Mouse (Mus musculus): ENCODE results near the gene Vav2. TPM values are rescaled to one million over a fixed set of nuclear protein-coding genes. Genes with fewer than 3 reads are reported as not detected.
A peak's percentile ranks its signal among the peaks of the same experiment; 100 is the strongest.

Vav2 gene
- total RNA-seq, 2 experiments from 2014 or later = 5.9 to 11.0 TPM

DNA sequence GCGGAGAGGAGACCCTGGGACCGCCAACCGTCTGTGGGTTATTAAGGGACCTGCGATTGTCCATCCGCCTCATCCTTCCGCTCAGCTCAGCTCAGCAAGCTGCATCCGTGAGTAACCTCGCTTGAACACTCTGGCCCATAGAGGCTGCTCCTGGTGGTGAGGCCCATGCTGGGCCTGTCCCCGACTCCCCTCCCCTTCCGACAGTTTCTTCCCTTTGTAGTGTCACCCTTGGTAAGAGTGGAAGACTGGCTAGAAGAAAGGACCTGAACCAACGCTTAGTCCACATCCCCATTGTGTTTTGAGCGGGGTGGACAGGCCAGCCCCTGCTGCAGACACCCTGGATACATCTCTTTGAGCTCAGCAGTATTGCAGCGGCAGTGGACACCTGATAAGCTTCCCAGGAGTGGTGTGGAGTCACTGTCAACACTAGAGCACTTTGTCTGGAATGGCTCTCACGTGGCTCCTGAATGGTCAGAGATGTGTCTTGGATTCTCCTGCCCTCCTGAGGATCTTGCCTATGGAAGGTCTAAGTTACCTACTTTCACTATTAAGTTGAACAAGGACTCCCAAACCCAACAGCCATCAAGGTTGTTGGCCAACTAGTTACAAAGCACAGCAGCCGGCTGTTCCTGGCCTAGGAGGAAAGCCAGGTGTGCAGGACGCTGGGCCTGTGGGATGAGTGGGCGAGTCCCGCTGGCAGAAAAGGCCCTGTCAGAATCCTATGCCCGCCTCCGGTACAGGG is 16.0 kb upstream of the Vav2 start:
- no peak for ATAC-seq (ENCODE audit: poor library complexity, severe bottlenecking)

GRCm38 (mm10) chr2:27441767-27442707 is 15.2 kb upstream of the Vav2 start, which contains the start of gene Brd3os:
TSS of gene Brd3os (plus strand) at chr2:27442324.
- ATAC-seq (ENCODE audit: poor library complexity, severe bottlenecking) = peak; percentile 97

- peak; percentile 74 for ATAC-seq (ENCODE audit: poor library complexity, severe bottlenecking)
Observed at GRCm38 (mm10) chr2:27438281-27438680, 11.4 kb upstream of the Vav2 start.

- no peak for ATAC-seq (ENCODE audit: poor library complexity, severe bottlenecking)
Observed at GRCm38 (mm10) chr2:27437876-27438275, 11.0 kb upstream of the Vav2 start.

- no peak for ATAC-seq (ENCODE audit: poor library complexity, severe bottlenecking)
Observed at GRCm38 (mm10) chr2:27432599-27432998, 5.8 kb upstream of the Vav2 start.

GRCm38 (mm10) chr2:27430621-27431020 is 3.8 kb upstream of the Vav2 start:
- no peak for ATAC-seq (ENCODE audit: poor library complexity, severe bottlenecking)

GRCm38 (mm10) chr2:27428071-27428470 is 1.2 kb upstream of the Vav2 start:
- peak; percentile 41; the same call in 1 of the 2 replicates for ATAC-seq (ENCODE audit: poor library complexity, severe bottlenecking)

- no peak for ATAC-seq (ENCODE audit: poor library complexity, severe bottlenecking)
Observed at GRCm38 (mm10) chr2:27426406-27426854, 403 bp downstream of the Vav2 start.

DNA sequence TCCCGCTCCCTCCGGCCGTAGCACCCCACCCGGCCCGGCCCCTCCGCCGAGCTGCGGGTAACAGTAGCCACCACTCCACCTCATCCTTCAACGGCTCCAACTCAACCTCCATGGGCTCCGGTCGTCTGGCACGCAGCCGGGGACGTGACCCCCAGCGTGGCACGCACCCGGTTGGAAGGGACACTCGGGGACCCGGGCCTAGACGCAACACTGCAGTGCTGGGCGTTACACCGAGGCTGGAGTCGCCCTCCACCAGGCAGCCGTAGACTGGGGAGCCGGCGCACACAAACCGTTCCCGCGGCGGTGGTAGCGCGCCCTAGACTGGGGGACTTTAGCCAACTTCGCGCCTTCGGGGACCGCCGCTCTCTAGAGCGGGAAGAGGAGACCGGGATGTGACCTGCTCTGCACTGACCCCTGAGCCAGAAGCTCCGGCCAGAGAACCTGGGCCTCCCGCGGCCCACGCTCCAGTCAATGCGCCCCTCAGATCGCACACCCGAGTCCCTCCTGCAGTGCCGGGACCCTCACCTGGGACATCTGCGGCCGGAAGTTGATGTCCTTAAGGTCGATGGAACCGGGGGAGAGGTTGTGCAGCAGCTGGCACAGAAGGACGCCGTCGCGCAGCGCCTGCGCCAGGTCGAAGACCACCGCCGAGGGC is 955 bp downstream of the Vav2 start:
- ATAC-seq (ENCODE audit: poor library complexity, severe bottlenecking) = no peak

- no peak for ATAC-seq (ENCODE audit: poor library complexity, severe bottlenecking)
Observed at GRCm38 (mm10) chr2:27425161-27425611, 1.6 kb downstream of the Vav2 start.

- ATAC-seq (ENCODE audit: poor library complexity, severe bottlenecking) = no peak
Observed at GRCm38 (mm10) chr2:27423596-27423995, 3.2 kb downstream of the Vav2 start.

- no peak for ATAC-seq (ENCODE audit: poor library complexity, severe bottlenecking)
Observed at GRCm38 (mm10) chr2:27421293-27422068, 5.4 kb downstream of the Vav2 start.

GRCm38 (mm10) chr2:27418577-27419070 is 8.2 kb downstream of the Vav2 start:
- 0 out of 2 replicates have a peak, but pooled peaks have one; percentile 25 for ATAC-seq (ENCODE audit: poor library complexity, severe bottlenecking)

DNA sequence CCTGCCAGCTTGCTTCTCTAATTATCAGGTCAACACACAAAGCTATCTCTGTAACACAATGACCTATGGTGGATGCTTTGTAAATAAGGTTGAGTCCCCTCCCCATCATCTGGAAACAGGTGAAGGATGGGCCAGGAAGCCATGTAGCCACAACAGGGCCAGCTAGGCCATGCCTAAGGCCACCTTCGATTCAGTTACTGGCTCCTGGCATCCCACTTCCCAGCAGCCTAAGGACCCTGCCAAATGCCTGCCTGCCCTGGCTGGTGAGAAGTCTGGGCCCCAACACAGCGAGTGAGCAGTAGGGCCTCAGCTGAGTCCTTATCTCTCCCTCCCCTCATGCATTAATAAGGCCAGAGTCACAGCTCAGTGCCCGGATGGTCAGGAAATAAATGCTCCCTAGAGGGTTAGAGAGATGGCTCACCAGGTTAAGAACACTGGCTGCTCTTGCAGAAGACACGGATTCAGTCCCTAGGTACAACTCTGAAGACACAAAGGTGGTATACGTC is 9.1 kb downstream of the Vav2 start:
- no peak for ATAC-seq (ENCODE audit: poor library complexity, severe bottlenecking)

GRCm38 (mm10) chr2:27416425-27416824 is 10.4 kb downstream of the Vav2 start:
- no peak for ATAC-seq (ENCODE audit: poor library complexity, severe bottlenecking)

- ATAC-seq (ENCODE audit: poor library complexity, severe bottlenecking) = no peak
Observed at GRCm38 (mm10) chr2:27415060-27415783, 11.6 kb downstream of the Vav2 start.

DNA sequence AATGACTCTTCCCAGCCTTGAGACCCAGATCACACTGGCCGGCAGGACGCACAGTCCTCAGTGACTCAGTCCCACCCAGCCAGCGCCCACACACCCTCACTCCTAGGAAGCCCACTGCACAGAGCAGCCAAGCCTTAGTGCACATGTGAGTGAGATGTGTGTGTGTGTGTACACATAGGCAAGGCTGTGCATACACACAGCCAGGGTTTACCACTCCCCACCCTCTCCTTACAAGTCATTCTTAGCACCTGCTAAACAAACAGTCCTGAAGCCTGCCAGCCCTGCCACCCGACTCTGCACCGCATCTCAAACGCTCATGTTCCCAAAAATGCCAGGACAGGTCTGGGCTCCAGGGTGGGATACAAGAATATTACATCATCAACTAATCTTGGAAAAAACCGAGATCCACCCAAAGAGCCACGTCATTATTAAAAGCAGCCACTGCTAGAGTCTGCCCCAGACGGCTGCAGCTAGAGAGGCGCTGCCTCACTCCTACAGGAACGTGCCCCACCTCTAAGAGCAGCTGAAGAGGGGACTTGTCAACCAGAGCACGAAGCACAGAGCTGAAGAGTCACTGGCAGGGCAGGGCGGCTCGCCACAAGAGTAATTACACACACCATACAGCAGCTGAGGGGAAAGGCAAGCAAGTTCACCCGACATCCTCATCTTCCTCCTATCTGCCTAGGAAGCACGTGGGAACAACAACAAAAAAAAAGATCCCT is 12.7 kb downstream of the Vav2 start:
- ATAC-seq (ENCODE audit: poor library complexity, severe bottlenecking) = no peak

- ATAC-seq (ENCODE audit: poor library complexity, severe bottlenecking) = no peak
Observed at GRCm38 (mm10) chr2:27413582-27413935, 13.3 kb downstream of the Vav2 start.
